Mouse (Mus musculus): ENCODE results near the gene Tmem229a.

- TF ChIP-seq CTCF (IDR thresholded peaks at IDR 0.05; ENCODE audit: low read depth, low read length) (no peak), POLR2A (IDR thresholded peaks at IDR 0.05; ENCODE audit: extremely low read depth, insufficient read depth, low read length) (no peak)
These were observed 37.7 kb upstream of the Tmem229a start for GRCm38 (mm10) chr6:24993754-24994153.

All from liver, adult 2 months (tissue).